Mouse (Mus musculus): ENCODE results near the gene Fjx1. TPM values are rescaled to one million over a fixed set of nuclear protein-coding genes. Genes with fewer than 3 reads are reported as not detected.

The Fjx1 gene
- total RNA-seq (2017), result 0.10 and 0.23 TPM in 2 replicates

GRCm38 (mm10) chr2:102451671-102452549 lies at the start of gene Fjx1:
Gene Fjx1, minus strand, starts transcription at chr2:102452499.
- ATAC-seq (replicated peaks; ENCODE audit: low read depth, poor library complexity, severe bottlenecking), result no peak

GRCm38 (mm10) chr2:102500001-102500689 lies 47.8 kb upstream of the Fjx1 start:
- no peak for ATAC-seq (replicated peaks; ENCODE audit: low read depth, poor library complexity, severe bottlenecking)

GRCm38 (mm10) chr2:102480738-102481137 lies 28.4 kb upstream of the Fjx1 start:
- ATAC-seq (replicated peaks; ENCODE audit: low read depth, poor library complexity, severe bottlenecking), result no peak

- no peak for ATAC-seq (replicated peaks; ENCODE audit: low read depth, poor library complexity, severe bottlenecking)
These were observed 23.8 kb upstream of the Fjx1 start for GRCm38 (mm10) chr2:102476101-102476500.

- ATAC-seq (replicated peaks; ENCODE audit: low read depth, poor library complexity, severe bottlenecking), result no peak
These were observed 16.3 kb upstream of the Fjx1 start for GRCm38 (mm10) chr2:102468645-102469044.

GRCm38 (mm10) chr2:102464342-102464732 lies 12.0 kb upstream of the Fjx1 start:
- ATAC-seq (replicated peaks; ENCODE audit: low read depth, poor library complexity, severe bottlenecking), result no peak

GRCm38 (mm10) chr2:102463587-102464341 lies 11.5 kb upstream of the Fjx1 start:
- ATAC-seq (replicated peaks; ENCODE audit: low read depth, poor library complexity, severe bottlenecking), result no peak

- no peak for ATAC-seq (replicated peaks; ENCODE audit: low read depth, poor library complexity, severe bottlenecking)
These were observed 9.2 kb upstream of the Fjx1 start for GRCm38 (mm10) chr2:102461491-102461890.

GRCm38 (mm10) chr2:102455126-102455525 lies 2.8 kb upstream of the Fjx1 start:
- no peak for ATAC-seq (replicated peaks; ENCODE audit: low read depth, poor library complexity, severe bottlenecking)

GRCm38 (mm10) chr2:102453447-102453846 lies 1.1 kb upstream of the Fjx1 start:
- peak; percentile 62 for ATAC-seq (replicated peaks; ENCODE audit: low read depth, poor library complexity, severe bottlenecking)

- ATAC-seq (replicated peaks; ENCODE audit: low read depth, poor library complexity, severe bottlenecking), result peak; percentile 21; the same call in 1 of the 2 replicates
These were observed 1.3 kb downstream of the Fjx1 start for GRCm38 (mm10) chr2:102450761-102451670.

- peak; percentile 34 for ATAC-seq (replicated peaks; ENCODE audit: low read depth, poor library complexity, severe bottlenecking)
These were observed 2.0 kb downstream of the Fjx1 start for GRCm38 (mm10) chr2:102450248-102450760.

GRCm38 (mm10) chr2:102449630-102450247 lies 2.6 kb downstream of the Fjx1 start:
- ATAC-seq (replicated peaks; ENCODE audit: low read depth, poor library complexity, severe bottlenecking), result 0 out of 2 replicates have a peak, but pooled peaks have one; percentile 34

GRCm38 (mm10) chr2:102449056-102449455 lies 3.2 kb downstream of the Fjx1 start:
- ATAC-seq (replicated peaks; ENCODE audit: low read depth, poor library complexity, severe bottlenecking), result no peak

- ATAC-seq (replicated peaks; ENCODE audit: low read depth, poor library complexity, severe bottlenecking), result no peak
These were observed 4.5 kb downstream of the Fjx1 start for GRCm38 (mm10) chr2:102447831-102448230.

- no peak for ATAC-seq (replicated peaks; ENCODE audit: low read depth, poor library complexity, severe bottlenecking)
These were observed 5.4 kb downstream of the Fjx1 start for GRCm38 (mm10) chr2:102446851-102447250.

- ATAC-seq (replicated peaks; ENCODE audit: low read depth, poor library complexity, severe bottlenecking), result no peak
These were observed 14.8 kb downstream of the Fjx1 start for GRCm38 (mm10) chr2:102437357-102438030.

- no peak for ATAC-seq (replicated peaks; ENCODE audit: low read depth, poor library complexity, severe bottlenecking)
These were observed 18.4 kb downstream of the Fjx1 start for GRCm38 (mm10) chr2:102433879-102434278.

All from common myeloid progenitor, adult 5-6 weeks (primary cell).